Mouse (Mus musculus): ENCODE measurements at regions not wholly inside any gene's neighbourhood (a gene's known extent, or its start where the extent isn't known, plus 50 kb on each side); places are given as distances from the start of the nearest gene placed in this dataset.
A peak's percentile ranks its signal among the peaks of the same experiment; 100 is the strongest.

DNA sequence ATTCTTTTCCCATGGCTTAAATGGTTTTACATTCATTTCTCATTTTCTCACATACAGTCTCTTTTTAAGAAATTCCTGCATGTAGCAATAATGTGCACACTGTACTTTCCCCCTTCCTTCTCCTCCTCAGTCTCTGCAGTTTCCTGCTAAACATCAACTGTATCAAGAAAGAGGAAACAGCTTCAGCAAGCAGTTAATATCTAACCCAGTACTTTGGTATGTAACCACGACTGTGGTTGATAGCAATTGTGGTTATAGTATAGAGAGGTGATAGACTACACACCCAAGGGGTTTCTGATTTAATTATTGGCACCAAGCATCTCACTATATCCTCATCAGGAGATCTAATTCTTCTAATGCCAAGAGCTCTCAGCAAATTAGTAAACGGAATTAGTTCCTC, 52.8 kb upstream of the Eci2 start:
- DNase-seq (ENCODE audit: low spot score in 2 of 2) = no peak

DNA sequence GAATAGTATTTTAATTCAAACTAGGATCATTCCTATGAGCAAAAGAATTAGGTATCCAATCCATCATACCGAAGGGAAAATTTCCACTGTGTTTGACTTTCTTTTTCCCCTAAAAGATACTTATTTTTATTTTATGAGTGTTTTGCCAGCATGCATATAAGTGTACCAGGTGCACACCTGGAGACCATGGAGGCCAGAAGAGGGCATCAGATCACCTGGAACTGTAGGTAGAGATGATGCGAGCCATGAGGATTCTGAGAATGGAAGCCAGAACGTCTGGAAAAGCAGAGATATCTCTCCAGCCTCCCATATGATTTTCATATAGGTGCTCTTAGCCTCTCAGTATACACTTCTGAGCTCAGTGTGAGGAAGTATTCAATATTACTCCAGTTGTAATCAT, 58.5 kb upstream of the Eci2 start:
- no peak for DNase-seq (ENCODE audit: low spot score in 2 of 2)

DNA sequence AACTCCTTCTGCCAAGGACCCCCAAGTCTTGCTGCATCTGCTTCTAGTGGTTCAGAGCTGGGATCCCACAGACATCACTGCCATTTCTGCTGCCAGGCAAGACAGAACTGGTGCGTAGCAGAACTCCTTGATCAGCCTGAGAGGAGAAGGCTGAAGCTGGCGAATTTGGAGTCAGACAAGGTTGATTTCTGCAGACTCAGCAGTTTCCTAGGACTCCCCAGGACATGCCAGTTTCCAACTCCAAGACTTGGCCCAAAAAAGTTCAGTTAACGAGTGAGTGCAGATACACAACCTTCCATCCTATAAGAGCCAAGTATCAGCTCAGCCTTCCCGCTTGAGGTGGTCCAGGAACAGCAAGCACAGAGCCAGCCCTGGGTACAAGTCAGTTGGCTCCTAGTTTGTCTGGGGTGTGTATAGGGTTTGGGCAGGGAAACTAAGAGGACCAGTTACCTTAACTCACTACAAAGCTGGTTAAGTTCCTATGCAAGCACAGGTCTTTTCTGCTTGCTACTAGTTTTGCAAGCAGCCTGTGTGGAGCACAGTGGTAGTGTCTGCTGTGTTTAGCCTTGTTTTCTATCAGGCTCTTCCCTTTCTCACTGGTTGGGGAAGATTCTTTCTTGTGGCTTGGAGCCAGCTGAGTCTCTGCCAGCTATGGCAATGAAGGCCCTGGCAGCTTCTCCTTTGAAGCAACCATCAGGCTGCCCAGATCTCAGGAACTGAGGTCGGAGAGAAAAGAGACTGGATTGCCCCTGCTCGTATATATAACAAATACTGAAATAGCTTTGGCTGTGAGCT, 60.5 kb upstream of the Eci2 start:
- DNase-seq (ENCODE audit: low spot score in 2 of 2) = peak; percentile 18 to 55

DNA sequence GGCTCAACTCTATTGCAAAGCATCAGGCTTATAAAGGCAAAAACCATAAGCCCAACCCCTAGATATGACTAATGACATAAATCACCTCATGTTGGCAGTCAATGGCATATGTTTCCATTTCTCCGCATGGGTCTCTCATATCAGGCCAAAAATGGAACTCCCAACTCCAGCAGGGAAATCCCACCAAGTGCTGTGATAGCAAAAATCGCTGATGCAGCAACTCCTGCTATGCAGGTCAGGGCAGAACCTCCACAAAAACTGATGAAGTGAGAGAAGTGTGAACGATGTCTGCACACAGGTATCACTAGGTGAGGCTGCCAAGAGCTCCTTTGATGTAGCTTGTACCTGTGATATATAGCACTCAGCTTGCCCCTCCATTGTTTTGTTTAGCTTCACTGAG, 64.3 kb upstream of the Eci2 start:
- DNase-seq (ENCODE audit: low spot score in 2 of 2) = no peak

DNA sequence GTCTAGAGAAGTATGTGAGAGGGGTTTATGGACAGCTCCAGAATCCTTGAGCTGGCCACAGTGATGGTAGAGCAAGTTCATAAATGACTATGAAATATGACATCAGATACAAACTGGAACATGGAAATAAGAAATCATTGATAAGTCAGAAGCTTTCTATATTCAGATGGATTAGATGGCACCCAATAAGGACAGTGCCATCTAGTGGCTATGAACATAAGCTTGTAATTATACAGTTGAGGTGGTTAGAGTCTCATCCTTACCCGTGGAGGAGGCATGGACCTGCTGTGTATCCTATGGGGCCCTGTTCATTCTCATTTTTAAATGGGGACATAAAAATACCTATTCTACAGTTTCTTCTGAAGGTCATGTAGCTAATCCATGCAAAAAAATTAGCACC, 92.9 kb upstream of the Eci2 start:
- no peak for DNase-seq (ENCODE audit: low spot score in 2 of 2)

DNA sequence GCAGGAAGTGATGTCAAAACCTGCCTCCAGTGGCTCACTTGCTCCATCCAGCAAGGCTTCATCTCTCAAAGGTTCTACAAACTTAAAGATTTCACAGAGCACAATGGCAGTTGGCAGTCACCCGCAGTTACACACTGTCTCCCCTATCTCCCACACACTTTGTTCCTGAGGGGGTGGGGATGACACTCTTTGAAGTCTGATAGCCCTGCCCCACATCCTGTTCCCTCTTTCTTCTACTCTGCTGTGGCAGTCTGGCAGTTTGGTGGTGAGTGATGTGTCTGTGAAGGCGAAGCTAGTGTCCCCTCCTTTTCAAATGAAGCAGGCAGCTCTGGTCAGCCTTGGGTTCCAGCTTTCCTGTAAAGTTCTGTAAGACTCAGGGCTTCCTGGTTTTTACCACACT, 102.6 kb upstream of the Eci2 start:
- no peak for DNase-seq (ENCODE audit: low spot score in 2 of 2)

DNA sequence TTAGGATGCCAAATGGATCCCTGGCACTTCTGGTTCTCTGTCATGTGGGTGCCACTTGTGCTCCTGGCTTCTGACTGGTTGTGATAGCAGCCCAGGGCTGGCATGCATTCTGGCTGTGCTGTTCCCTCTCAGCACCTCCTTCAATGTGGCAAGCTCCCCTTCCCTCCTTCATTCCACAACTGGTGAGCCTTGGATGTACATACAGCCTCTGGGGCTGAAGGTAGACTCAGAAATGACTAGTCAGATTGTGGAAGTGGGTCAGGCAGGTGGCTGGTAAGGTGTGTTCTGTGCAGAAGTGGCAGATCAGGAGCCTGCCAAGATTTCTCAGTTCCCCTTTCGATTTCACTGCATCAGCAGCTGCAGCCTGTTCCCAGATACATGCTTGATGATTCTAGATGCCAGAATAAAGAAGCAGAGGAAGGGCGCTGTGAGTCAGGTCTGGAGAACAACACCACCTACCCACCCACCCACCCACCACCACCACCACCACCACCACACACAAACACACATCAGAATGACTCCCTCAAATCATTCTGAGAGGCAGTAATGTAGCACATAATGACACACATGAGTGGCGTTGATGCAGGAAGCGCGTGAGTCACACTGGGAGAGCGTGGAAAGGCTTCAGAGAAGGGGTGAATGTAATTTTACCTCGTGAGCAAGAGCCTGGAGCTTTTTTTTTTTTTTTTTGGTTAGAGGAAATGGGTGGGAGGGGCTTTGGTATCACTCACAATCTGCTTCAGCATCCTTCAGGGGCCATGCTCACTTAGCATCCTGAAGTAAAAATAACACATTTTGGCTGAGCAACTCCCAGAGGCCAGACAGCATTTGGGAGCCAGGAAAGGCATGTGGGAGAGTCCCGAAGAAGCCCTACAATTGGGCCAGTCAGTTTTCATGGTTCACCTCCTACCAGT, 104.6 kb upstream of the Eci2 start:
- peak; percentile 49 to 68 for DNase-seq (ENCODE audit: low spot score in 2 of 2)

DNA sequence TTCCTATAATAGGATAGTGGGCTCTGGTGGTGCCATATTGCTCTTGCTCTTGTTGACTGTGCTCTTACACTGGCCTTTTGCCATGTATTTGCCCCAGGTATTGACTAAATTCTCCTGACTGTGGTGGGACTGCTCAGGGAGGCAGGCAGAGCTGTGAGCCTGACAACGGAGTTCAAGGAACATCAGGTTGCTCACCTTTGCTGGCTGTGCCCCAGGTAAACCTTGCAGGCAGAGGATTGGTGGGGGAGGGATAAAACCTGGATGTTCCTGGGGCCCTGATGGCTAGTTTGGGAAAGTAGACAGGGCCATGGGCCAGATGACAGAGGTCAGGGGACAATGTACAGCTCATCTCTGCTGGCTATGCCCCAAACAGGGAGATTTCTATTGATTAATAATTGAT, 124.7 kb upstream of the Eci2 start:
- DNase-seq (ENCODE audit: low spot score in 2 of 2) = no peak

DNA sequence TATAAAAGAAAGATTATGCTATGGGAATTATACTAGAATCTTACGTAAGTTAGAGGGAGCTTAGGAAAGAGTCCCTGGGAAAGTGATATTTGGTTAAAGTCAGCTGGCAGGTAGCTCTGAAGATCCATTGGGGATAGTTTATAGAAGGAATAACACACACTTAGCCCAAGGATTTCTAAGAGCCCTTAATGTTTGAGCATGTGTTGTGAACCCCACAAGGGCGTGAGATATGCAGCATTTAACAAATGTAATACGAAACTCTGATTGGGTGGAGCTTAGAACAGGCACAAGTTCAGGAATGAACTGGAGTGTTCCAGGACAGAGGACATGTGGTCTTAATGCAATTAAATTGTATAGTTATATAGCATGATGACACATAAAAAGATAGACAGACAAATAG, 132.6 kb upstream of the Eci2 start:
- no peak for DNase-seq (ENCODE audit: low spot score in 2 of 2)

DNA sequence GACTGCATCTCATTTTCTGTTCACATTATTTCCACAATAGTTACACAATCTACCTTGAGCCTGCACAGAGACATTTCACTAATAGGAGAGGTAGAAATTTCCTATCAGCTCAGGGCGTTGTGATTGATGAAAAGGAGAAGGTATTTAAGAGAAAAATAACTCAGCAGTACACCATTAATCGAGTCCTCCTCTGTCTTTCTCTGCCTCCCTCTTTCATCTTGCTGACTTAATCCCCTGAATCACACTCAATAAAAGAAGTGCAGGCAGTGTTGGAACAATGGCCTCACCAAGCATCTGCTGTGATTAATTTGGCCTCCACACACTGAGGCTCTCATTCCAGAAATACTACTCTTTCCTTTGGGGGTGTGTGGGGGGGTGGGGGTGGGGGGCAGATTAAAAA, 133.9 kb upstream of the Eci2 start:
- no peak for DNase-seq (ENCODE audit: low spot score in 2 of 2)

DNA sequence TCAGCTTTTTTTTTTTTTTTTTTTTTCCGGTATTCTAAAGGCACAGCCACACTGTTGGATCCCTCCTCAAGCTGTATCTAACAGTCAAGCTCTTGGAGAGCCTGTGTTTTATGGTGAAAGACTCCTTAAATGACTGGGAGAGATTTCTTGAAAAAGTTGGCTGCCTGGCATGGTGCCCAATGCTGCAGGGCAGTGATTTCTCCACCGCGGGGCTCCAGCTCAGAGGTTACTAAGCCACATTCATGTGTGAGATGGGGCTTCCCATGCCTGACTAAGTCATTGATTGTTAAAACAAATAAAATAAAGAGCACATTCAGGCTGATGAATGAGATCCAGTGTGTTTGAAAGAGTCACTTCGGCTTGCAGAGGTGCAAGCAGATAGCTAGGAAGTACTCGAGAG, 139.2 kb upstream of the Eci2 start:
- no peak for DNase-seq (ENCODE audit: low spot score in 2 of 2)

DNA sequence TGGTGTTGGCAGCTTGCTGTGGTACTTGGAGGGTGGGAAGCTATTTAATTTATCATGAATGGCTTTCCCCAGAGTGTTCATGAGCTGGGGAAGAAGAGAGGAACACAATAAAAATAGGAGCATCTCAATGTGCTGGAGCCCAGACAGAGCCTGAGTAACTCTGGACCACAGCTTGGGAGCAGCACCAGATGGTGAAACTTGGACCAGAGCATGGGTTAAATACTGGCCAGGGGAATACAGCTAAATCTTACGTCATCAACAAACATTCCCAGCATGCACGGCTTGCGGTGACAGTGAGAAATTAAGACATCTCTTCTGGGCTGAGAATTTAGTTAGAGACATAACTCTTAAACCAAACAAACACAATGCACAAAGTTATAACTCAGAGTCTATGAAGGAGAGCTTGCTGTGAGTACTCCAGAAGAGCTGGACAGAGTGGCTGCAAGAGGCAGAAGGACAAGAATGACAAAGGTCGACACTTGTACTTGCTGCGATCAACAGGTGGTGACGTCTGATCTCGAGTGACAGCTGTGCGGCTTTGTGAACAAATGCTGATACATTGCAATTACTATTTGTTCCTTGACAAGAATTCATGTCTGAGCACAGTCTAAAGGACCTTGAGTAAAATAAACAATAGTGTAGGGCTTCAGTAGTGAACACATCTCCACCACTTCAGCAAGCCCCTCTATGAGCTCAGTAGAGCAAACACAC, 140.1 kb upstream of the Eci2 start:
- no peak for DNase-seq (ENCODE audit: low spot score in 2 of 2)

DNA sequence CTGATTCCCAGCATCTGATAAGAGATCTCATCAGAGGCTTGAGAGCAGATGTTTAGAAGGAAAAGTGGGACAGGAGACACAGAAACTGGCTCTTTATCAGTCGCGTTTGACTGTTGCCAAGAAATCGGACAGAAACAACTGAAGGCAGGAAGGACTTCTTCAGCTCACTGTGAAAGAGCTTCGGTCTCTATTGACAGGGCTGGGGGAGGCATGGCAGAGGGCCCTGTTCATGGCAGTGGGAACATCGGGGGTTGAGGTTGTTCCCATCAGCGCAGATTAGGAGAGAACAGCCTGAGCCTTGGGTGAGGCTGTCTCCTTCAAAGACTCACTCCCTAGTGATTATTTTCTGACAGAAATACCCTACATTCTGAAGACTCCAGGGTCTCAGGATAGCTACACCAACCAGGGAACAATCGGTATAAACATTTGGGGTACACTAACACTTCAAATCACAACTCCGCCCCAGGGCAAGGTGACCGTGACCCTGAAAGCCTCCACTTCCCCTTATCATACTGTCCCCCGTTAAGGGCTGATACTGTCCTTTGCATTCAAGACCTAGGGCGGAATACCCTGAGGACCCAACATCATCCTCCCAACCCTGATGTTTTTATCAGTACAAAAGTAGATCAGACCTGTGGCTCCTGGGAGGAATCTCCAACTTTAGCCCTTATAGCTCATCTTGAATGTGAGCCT, 144.8 kb upstream of the Eci2 start:
- DNase-seq (ENCODE audit: low spot score in 2 of 2) = no peak

DNA sequence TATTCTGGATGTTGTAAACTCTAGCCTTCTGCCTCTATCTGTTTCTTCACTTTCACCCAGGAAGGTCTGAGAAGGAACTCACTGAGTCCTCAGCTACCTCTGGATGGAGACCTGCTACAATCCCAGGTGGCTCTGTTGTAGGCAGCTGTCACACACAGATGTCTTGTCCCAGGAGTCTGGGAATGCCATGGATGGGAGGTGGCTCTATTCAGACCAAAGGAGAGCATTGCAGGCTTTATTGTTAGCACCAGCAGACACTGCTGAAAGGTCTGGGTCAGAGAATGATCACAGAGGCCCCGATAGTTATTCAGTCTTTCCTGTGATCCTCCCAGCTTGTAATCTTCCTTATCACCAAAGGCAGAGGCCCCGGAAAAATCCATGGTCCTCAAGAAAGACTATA, 146.6 kb upstream of the Eci2 start:
- no peak for DNase-seq (ENCODE audit: low spot score in 2 of 2)

DNA sequence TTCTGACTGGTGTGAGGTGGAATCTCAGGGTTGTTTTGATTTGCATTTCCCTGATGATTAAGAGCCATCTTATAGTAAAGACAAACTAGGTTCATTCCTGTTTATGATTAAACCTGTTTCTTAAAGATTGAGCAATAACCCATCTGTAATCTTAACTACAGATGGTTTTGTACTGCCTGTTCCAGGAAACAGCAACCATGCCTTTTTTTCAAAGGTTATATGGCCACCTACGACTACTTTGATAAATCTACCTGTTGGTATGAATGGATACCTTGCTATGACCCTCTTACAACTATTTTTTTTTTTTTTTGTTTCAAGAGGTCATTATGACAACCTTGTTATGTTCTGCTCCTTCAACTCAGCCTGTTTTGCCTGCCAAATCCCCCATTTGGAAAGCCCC, 148.7 kb upstream of the Eci2 start:
- DNase-seq (ENCODE audit: low spot score in 2 of 2) = no peak

DNA sequence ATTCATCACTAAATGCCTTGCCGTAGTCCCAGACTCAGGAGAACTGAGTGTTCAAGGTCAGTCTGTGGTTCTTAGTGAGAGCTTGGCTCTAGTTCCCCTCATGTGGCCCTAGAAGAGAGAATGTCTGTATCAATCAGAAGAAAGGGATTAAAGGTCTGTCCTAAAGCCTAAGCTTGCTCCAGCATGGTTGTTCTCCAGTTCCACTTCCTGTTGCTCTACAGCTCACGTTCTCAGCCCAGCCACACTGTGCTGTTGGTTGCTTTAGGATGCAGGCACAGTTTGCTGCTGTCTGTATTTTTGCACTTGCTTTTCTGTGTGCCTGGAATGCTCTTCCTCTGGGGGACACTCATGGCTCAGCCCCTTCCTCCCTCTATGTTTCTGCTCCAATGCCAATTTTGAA, 150.4 kb upstream of the Eci2 start:
- DNase-seq (ENCODE audit: low spot score in 2 of 2) = no peak

DNA sequence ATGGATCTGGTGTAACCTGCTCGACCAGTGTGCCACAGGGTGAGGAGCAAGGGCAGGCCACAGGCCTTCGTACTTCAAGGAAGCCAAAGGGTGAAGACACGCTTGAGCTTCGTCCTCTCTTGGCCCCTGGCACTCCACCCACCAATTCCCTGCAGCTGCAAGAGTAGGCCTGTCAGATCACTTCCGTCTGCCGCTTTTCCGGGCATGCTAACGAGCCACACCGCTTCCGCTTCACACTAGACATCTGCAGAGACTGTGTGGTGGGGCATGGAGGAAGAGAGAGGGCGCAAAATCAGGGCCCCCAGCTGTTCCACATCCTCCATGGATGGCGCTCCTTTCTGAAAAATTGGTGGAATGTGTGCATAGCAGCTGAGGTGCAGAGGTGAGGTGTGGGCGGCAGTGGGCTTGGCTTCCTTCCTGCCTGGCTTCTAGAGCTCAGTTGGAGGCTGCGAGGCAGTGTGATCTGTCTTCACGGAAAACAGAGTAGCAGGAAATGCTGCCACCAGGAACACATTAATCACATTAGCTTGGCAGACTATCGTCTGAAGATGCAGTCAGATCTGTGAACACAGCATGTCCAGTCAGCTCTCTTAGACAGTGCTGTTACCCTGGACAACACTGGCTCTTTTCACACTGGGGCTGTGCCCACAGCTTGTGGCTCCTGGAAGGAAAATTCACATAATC, 162.3 kb upstream of the Eci2 start:
- DNase-seq (ENCODE audit: low spot score in 2 of 2) = peak in 1 of 2 experiments; percentile 11

DNA sequence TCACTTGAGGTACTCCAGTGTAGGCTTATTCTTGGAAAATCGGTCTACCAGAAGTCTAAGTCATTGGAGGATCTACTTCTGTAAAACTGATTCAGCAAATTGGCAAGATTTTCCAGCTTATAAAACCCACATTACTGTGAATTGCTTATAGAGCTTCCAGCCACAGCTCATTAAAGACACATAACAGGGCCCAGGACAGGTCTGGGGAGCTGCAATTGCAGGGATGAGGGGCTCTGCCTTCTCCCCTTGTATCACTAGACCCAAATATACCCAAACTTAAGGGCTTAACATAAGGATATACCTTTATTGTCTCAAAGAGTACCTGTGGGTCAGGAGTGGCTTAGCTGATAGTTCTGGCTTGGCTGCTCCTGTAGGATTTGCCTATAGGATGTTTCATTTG, 175.2 kb upstream of the Eci2 start:
- no peak for DNase-seq (ENCODE audit: low spot score in 2 of 2)

DNA sequence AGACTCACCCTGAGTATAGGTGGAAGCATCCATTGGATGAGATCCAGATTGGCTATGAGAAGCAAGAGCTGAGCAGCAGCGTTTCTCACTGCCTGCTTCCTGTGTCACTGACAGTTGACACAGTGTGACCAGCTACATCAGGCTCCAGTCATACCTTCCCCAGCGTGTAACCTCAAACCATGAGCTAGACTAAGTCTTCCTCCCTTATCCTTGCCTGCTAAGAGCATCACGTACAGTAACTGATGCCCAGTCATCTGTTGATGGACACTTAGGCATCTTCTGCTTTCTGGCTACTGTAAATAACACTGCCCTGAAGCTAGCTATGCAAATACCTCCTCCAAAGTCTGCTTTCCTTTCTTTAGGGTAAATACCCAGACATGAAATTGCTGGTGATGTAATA, 181.4 kb upstream of the Eci2 start:
- no peak for DNase-seq (ENCODE audit: low spot score in 2 of 2)

DNA sequence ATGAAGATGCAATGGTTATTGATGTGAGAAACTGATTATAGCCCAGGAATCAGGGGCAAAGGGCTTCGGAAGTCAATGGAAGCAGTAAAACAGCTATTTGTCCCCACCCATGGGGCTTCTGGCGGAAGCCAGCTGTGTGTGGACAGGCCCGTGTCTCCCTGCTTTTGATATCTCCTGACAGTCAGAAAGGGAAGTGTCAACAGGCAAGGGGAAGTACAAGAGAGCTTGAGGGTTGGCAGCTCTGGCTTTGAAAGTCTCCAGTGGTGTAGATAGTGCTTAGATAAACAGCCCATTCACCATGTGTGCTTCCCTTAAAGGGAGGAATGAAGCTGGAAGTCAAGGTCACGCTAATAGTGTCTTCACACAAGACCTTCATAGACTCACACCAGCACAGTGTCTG, 182.7 kb upstream of the Eci2 start:
- no peak for DNase-seq (ENCODE audit: low spot score in 2 of 2)

DNA sequence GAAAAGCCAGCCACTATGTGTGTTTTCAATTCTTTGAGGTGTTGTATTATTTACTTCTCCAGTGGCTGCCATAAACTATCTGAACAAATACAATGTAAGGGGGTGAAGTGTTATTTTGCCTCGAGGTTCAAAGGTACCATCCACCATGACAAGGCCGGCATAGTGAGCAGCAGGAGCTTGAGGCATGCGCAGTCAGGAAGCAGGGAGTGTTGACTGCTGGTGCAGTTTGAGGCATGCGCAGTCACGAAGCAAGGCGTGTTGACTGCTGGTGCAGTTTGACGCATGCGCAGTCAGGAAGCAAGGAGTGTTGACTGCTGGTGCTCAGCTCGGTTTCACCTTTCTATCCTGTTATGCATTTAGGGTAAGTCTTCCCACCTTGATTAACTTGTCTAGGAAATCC, 184.9 kb upstream of the Eci2 start:
- DNase-seq (ENCODE audit: low spot score in 2 of 2) = no peak

Data from left cerebral cortex, adult 9 months (tissue).